Mouse (Mus musculus): Measurements from ENCODE around the gene Scgb2a2.

GRCm38 (mm10) chr19:9864856-9865255 is 17.5 kb downstream of the Scgb2a2 start:
- TF ChIP-seq CTCF (IDR thresholded peaks at IDR 0.05; ENCODE audit: low read depth) (no peak), EP300 (IDR thresholded peaks at IDR 0.05; ENCODE audit: low read depth) (no peak)

Measured in liver, postnatal 0 days (tissue).